Mouse (Mus musculus) heart, postnatal 0 days (tissue): ENCODE data around the gene Myh11.

Source experiments
- CTCF ChIP-seq: IDR thresholded peaks from 2 replicates; pipeline ENCODE4 v1.5.1; 2016; ENCODE audit warnings: antibody characterized with exemption, control low read depth, low read depth
- EP300 ChIP-seq: IDR thresholded peaks from 2 replicates; pipeline ENCODE4 v1.6.1; 2016; ENCODE audit warnings: antibody characterized with exemption, low read depth

- TF ChIP-seq CTCF = no peak
- TF ChIP-seq EP300 = no peak
Observed at GRCm38 (mm10) chr16:14297137-14297536, 6.0 kb upstream of the Myh11 start.
